Mouse (Mus musculus) MEL (cell line): ENCODE results near the gene E130114P18Rik.

Experiments
- CTCF ChIP-seq, 3 experiments: IDR thresholded peaks in 2 of 3; conservative IDR thresholded peaks in 1 of 3; 2 replicates each; pipeline ENCODE4 v1.5.1; 2011 to 2012; ENCODE audit warnings: low read length in 3 of 3, low read depth in 2 of 3, mild to moderate bottlenecking in 2 of 3, improper control_type of control experiment in 1 of 3, inconsistent platforms in 1 of 3, mixed read lengths in 1 of 3, moderate library complexity in 1 of 3; ENCODE audit not compliant: control insufficient read depth in 1 of 3, insufficient read depth in 1 of 3, poor library complexity in 1 of 3, severe bottlenecking in 1 of 3
- MEF2A ChIP-seq: IDR thresholded peaks from 2 replicates; pipeline ENCODE4 v1.6.1; 2014; ENCODE audit warnings: low read depth, mild to moderate bottlenecking, inconsistent platforms, low read length, improper control_type of control experiment; ENCODE audit not compliant: poor library complexity, insufficient replicate concordance, severe bottlenecking; ENCODE audit errors: extremely low read depth
- POLR2A ChIP-seq, 2 experiments: IDR thresholded peaks; 2 replicates each; pipeline ENCODE4 v1.6.1; 2011 to 2012; ENCODE audit warnings: low read length in 2 of 2, mild to moderate bottlenecking in 2 of 2, control low read depth in 1 of 2, improper control_type of control experiment in 1 of 2, low read depth in 1 of 2, moderate library complexity in 1 of 2; ENCODE audit not compliant: control insufficient read depth in 1 of 2, insufficient read depth in 1 of 2, poor library complexity in 1 of 2
- SMC3 ChIP-seq: IDR thresholded peaks from 2 replicates; pipeline ENCODE4 v1.6.1; 2011; ENCODE audit warnings: low read depth, low read length, improper control_type of control experiment
- ZC3H11A ChIP-seq: IDR thresholded peaks from 2 replicates; pipeline ENCODE4 v1.6.1; 2012; ENCODE audit warnings: low read depth, mild to moderate bottlenecking, inconsistent platforms, low read length, improper control_type of control experiment

DNA sequence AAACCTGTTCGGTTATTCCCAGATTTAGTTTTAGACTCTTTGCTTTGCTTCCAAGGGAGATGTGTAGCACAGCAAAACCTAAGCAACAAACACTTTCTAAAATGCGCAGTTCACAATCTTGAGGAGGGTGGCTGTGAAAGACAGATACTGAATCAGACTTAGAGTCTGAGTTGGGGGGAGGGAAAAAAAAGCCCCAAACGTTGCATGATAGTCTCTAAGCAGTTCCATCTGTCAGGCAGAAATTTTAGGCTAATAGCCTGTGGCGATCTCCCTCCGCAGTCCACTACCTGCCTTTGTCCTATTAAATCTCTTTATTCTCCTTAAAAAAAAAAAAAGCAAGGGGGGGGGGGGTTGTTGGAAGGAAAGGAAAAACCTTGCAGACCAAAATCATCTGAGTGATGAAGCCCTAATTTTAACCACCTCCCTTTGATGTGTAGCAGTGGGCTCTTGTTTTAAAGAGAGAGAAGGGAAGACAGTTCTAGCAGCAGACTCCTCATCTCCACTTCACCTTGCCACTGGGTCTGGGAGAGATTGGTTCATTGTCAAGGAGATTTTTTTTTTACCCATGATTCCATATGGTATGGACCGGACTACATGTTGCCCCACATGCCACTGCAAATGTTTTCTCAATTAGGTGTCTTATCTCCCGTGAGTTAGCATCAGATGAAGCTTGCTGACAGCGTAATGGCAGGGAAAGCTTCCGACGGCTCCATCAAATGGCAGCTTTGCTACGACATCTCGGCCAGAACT lies 196.4 kb downstream of the E130114P18Rik start:
- TF ChIP-seq CTCF (IDR thresholded peaks at IDR 0.05 in 2 of 3, conservative IDR thresholded peaks at IDR 0.05 in 1 of 3; ENCODE audit: control insufficient read depth in 1 of 3, insufficient read depth in 1 of 3, low read depth in 2 of 3, low read length in 3 of 3, poor library complexity in 1 of 3, severe bottlenecking in 1 of 3) (no peak), MEF2A (no peak), SMC3 (no peak), ZC3H11A (no peak), POLR2A (IDR thresholded peaks at IDR 0.05; ENCODE audit: control insufficient read depth in 1 of 2, insufficient read depth in 1 of 2, low read depth in 1 of 2, low read length in 2 of 2, poor library complexity in 1 of 2) (no peak)
